ENCODE assay signal across 20 mouse cellular contexts in the genomic region with DNA sequence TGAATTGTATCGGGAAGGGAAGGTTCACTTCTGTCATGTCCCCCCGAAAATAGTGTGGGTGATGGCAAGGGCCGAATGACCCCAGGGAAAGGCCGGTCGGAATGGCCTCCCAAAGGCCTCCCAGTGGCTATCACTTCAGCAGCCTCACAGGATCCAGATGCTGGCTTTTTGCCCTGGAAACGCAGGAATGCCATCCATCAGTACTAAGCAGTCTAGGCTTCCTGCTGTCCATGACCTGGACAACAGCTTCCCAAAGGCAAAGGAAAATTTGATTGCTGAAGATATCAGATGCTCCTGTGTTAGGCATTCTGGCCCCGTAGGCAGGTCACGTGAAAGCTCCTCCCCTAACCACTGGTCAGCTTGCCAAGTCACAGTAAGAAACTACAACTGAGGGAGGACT. TPM values are rescaled to one million over a fixed set of nuclear protein-coding genes. Genes with fewer than 3 reads are reported as not detected.
DNase-seq lines count a peak whose midpoint lies in the region; ATAC-seq lines count a peak whose summit lies in the region.
"Had no signal": no experiment of that assay in that cellular context is flagged by ENCODE, and none has a peak within 500 bp of the region (broad histone marks: within the 10 kb centered on the region; RNA-seq: fewer than 3 reads in every experiment).

No protein-coding gene starts in this region.

- peak; percentile 17 to 72 for DNase-seq in adrenal gland, adult (ENCODE audit: inconsistent age in 2 of 2, low spot score in 1 of 2)
- DNase-seq in adrenal gland, postnatal 4 days (ENCODE audit: low spot score in 2 of 2): no peak
- peak; percentile 4 for DNase-seq in lung, postnatal 10 days
- DNase-seq in lung, adult 18-20 months: no peak
- DNase-seq in kidney, postnatal 14 days: peak; percentile 55
- no peak for DNase-seq in cerebellum, postnatal 25 days
- DNase-seq in forebrain, embryonic 10.5 days (ENCODE audit: extremely low spot score, low spot score): no peak
- DNase-seq: cerebellum, adult 18-20 months; cerebellum, postnatal 14 days; heart, postnatal 4 days; layer of hippocampus, postnatal 36 days; midbrain, embryonic 14.5 days; right cerebral cortex, postnatal 14 days had no signal

- H3K9me3 ChIP-seq in forebrain, embryonic 10.5 days: no peaks in the 10 kb centered on the region
- H3K9me3 ChIP-seq: heart, embryonic 15.5 days; megakaryocyte, embryonic 14.5 days had no signal

- no peak overlapping the region for H3K4me3 ChIP-seq in forebrain, embryonic 10.5 days
- H3K4me3 ChIP-seq: heart, embryonic 15.5 days; layer of hippocampus, adult 2 months; megakaryocyte, embryonic 14.5 days had no signal

- H3K36me3 ChIP-seq in forebrain, embryonic 10.5 days (replicated peaks): no peaks in the 10 kb centered on the region
- H3K36me3 ChIP-seq: heart, embryonic 15.5 days had no signal

- ATAC-seq in megakaryocyte, adult 5-6 weeks (ENCODE audit: poor library complexity, severe bottlenecking): no peak
- ATAC-seq: forebrain, embryonic 14.5 days had no signal

- no peak overlapping the region for H3K27ac ChIP-seq in forebrain, embryonic 10.5 days
- H3K27ac ChIP-seq: heart, embryonic 15.5 days; hindbrain, embryonic 14.5 days; layer of hippocampus, adult 2 months had no signal

- peaks cover 4% of the 10 kb centered on the region for H3K4me1 ChIP-seq in forebrain, embryonic 10.5 days

- 90% methylated on average over 8 of the region's 8 CpGs for WGBS in forebrain, embryonic 10.5 days

- H3K27me3 ChIP-seq in forebrain, embryonic 10.5 days (ENCODE audit: poor library complexity, severe bottlenecking): no peaks in the 10 kb centered on the region
- H3K27me3 ChIP-seq: heart, embryonic 15.5 days had no signal

RNA-seq across cellular contexts. Expression of a gene that starts 26.6 kb away (rescaled TPM):
- 100 to 1,000 TPM; 106 to 109 TPM for total RNA-seq in adrenal gland, postnatal 4 days (2021)
- total RNA-seq in megakaryocyte, adult 5-6 weeks (2015): 97.0 and 98.6 TPM in 2 replicates
- 94.3 and 112 TPM in 2 replicates for total RNA-seq in megakaryocyte, adult 5-6 weeks (2017)
- polyA plus RNA-seq in forebrain, embryonic 10.5 days (2016; fragmentation: Nextera tagmentation; extraction: Ambion mirVana): 234 and 236 TPM in 2 replicates

RNA-seq across cellular contexts. Expression of a gene that starts 50.1 kb away (rescaled TPM):
- 10 to 100 TPM; 17.8 to 18.8 TPM for total RNA-seq in adrenal gland, postnatal 4 days (2021)
- total RNA-seq in megakaryocyte, adult 5-6 weeks (2015): 3.4 and 4.4 TPM in 2 replicates
- 4.5 and 5.4 TPM in 2 replicates for total RNA-seq in megakaryocyte, adult 5-6 weeks (2017)
- polyA plus RNA-seq in forebrain, embryonic 10.5 days (2016; fragmentation: Nextera tagmentation; extraction: Ambion mirVana): 17.8 and 18.0 TPM in 2 replicates

RNA-seq across cellular contexts. Expression of a gene that starts 50.2 kb away (rescaled TPM):
- total RNA-seq in adrenal gland, postnatal 4 days (2021): 10 to 100 TPM in 1 of 2 experiments, 1 to 10 TPM in 1; 8.2 to 10.3 TPM
- total RNA-seq in megakaryocyte, adult 5-6 weeks (2015): not detected in 2 replicates
- not detected in 2 replicates for total RNA-seq in megakaryocyte, adult 5-6 weeks (2017)
- polyA plus RNA-seq in forebrain, embryonic 10.5 days (2016; fragmentation: Nextera tagmentation; extraction: Ambion mirVana): 0.52 and 0.58 TPM in 2 replicates
- total RNA-seq: liver, adult 2 months had no signal
- polyA plus RNA-seq: liver, adult 2 months had no signal

Comparison
In these comparisons a context has a peak if more than half of its experiments do, and no peak if none do; other contexts are left out.
1. DNase-seq: peak in adrenal gland, adult (2 of 2), lung, postnatal 10 days (single experiment) and kidney, postnatal 14 days (single experiment); none in adrenal gland, postnatal 4 days (0 of 2), lung, adult 18-20 months (0 of 2), cerebellum, postnatal 25 days (0 of 2) and forebrain, embryonic 10.5 days (single experiment).
2. RNA of a gene that starts 50.2 kb away (total RNA-seq): 8.2 to 10.3 TPM in adrenal gland, postnatal 4 days; not detected in megakaryocyte, adult 5-6 weeks; every median in the first group is over 4 times any median in the second.